Comparison of ENCODE assay signal across 8 mouse cellular contexts in genomic region chr11:69110319-69111046, GRCm38 (mm10). TPM values are rescaled to one million over a fixed set of nuclear protein-coding genes. Genes with fewer than 3 reads are reported as not detected.
A peak's percentile ranks its signal among the peaks of the same experiment; 100 is the strongest.
DNase-seq lines count a peak whose midpoint lies in the region; ATAC-seq and TF ChIP-seq lines count a peak whose summit lies in the region.

No protein-coding gene starts in this region.

- no peak for TF ChIP-seq CTCF in embryonic fibroblast, embryonic 13.5 days (IDR thresholded peaks at IDR 0.05; ENCODE audit: borderline replicate concordance, insufficient read depth, low read length)

- 0 out of 2 replicates have a peak, but pooled peaks cover 4% of the 10 kb centered on the region for H3K4me1 ChIP-seq in embryonic fibroblast, embryonic 13.5 days (ENCODE audit: control insufficient read depth, insufficient read depth, low read length)
- peaks cover 11% of the 10 kb centered on the region for H3K4me1 ChIP-seq in heart, embryonic 11.5 days (ENCODE audit: control insufficient read depth, insufficient read depth, low read length)
- peaks cover 18% of the 10 kb centered on the region for H3K4me1 ChIP-seq in kidney, embryonic 15.5 days
- H3K4me1 ChIP-seq in liver, embryonic 13.5 days (replicated peaks), result peaks cover 27% of the 10 kb centered on the region
- no peaks in the 10 kb centered on the region for H3K4me1 ChIP-seq in stomach, embryonic 14.5 days (ENCODE audit: control insufficient read depth, insufficient read depth, low read length)

- H3K9ac ChIP-seq in heart, embryonic 11.5 days (ENCODE audit: low read depth, low read length), result peak overlapping the region; percentile 75
- peak overlapping the region; percentile 59 for H3K9ac ChIP-seq in kidney, embryonic 15.5 days
- H3K9ac ChIP-seq in liver, embryonic 13.5 days, result peak overlapping the region; percentile 56
- peak overlapping the region; percentile 25; the same call in 1 of the 2 replicates for H3K9ac ChIP-seq in stomach, embryonic 14.5 days (replicated peaks; ENCODE audit: low read depth, low read length)

- 0 out of 2 replicates have a peak, but pooled peaks cover 2% of the 10 kb centered on the region for H3K27me3 ChIP-seq in heart, embryonic 11.5 days (ENCODE audit: control insufficient read depth, insufficient read depth, low read length)
- H3K27me3 ChIP-seq in kidney, embryonic 15.5 days, result peaks cover 15% of the 10 kb centered on the region
- H3K27me3 ChIP-seq in liver, embryonic 13.5 days, result 0 out of 2 replicates have a peak, but pooled peaks cover 3% of the 10 kb centered on the region
- no peaks in the 10 kb centered on the region for H3K27me3 ChIP-seq in stomach, embryonic 14.5 days (ENCODE audit: control insufficient read depth, insufficient read depth, low read length)

- H3K4me2 ChIP-seq in heart, embryonic 11.5 days, result peak overlapping the region; percentile 72
- H3K4me2 ChIP-seq in kidney, embryonic 15.5 days, result peak overlapping the region; percentile 63
- peak overlapping the region; percentile 65 for H3K4me2 ChIP-seq in liver, embryonic 13.5 days
- H3K4me2 ChIP-seq in stomach, embryonic 14.5 days (replicated peaks; ENCODE audit: low read depth, low read length), result peak overlapping the region; percentile 60

- DNase-seq in A20 (ENCODE audit: low read depth, low spot score), result peak; percentile 90
- peak; percentile 88 to 92 for DNase-seq in adrenal gland, postnatal 4 days (ENCODE audit: low spot score in 2 of 2)
- DNase-seq in liver, embryonic 13.5 days, result peak; percentile 85
- DNase-seq in natural killer cell, adult 2 months (ENCODE audit: low spot score in 2 of 2), result peak; percentile 92

- H3K27ac ChIP-seq in embryonic fibroblast, embryonic 13.5 days (ENCODE audit: insufficient read depth, low read length), result no peak overlapping the region; the same call in 1 of the 2 replicates
- peak overlapping the region; percentile 74 for H3K27ac ChIP-seq in heart, embryonic 11.5 days (ENCODE audit: low read depth, low read length)
- H3K27ac ChIP-seq in kidney, embryonic 15.5 days, result peak overlapping the region; percentile 74
- peak overlapping the region; percentile 66 for H3K27ac ChIP-seq in liver, embryonic 13.5 days
- H3K27ac ChIP-seq in stomach, embryonic 14.5 days (ENCODE audit: low read length), result peak overlapping the region; percentile 55

- H3K4me3 ChIP-seq in embryonic fibroblast, embryonic 13.5 days (ENCODE audit: insufficient read depth, low read length), result peak overlapping the region; percentile 59
- H3K4me3 ChIP-seq in heart, embryonic 11.5 days (ENCODE audit: low read depth, low read length), result peak overlapping the region; percentile 54
- H3K4me3 ChIP-seq in kidney, embryonic 15.5 days (replicated peaks), result peak overlapping the region; percentile 58
- peak overlapping the region; percentile 55 for H3K4me3 ChIP-seq in liver, embryonic 13.5 days (replicated peaks)
- H3K4me3 ChIP-seq in stomach, embryonic 14.5 days (ENCODE audit: low read depth, low read length), result peak overlapping the region; percentile 48

- TF ChIP-seq POLR2A in embryonic fibroblast, embryonic 13.5 days (IDR thresholded peaks at IDR 0.05; ENCODE audit: low read depth, low read length), result peak; percentile 59

- peaks cover 18% of the 10 kb centered on the region for H3K36me3 ChIP-seq in heart, embryonic 11.5 days (ENCODE audit: control insufficient read depth, insufficient read depth, low read length)
- H3K36me3 ChIP-seq in kidney, embryonic 15.5 days, result peaks cover 42% of the 10 kb centered on the region
- H3K36me3 ChIP-seq in liver, embryonic 13.5 days, result peaks cover 39% of the 10 kb centered on the region
- peaks cover 31% of the 10 kb centered on the region for H3K36me3 ChIP-seq in stomach, embryonic 14.5 days (ENCODE audit: control insufficient read depth, insufficient read depth, low read length)

- no peaks in the 10 kb centered on the region for H3K9me3 ChIP-seq in heart, embryonic 11.5 days (replicated peaks; ENCODE audit: control insufficient read depth, low read length)
- H3K9me3 ChIP-seq in kidney, embryonic 15.5 days (replicated peaks), result no peaks in the 10 kb centered on the region
- H3K9me3 ChIP-seq in liver, embryonic 13.5 days (replicated peaks), result no peaks in the 10 kb centered on the region
- H3K9me3 ChIP-seq in stomach, embryonic 14.5 days (ENCODE audit: control insufficient read depth, low read depth, low read length), result no peaks in the 10 kb centered on the region

- WGBS in heart, embryonic 11.5 days (ENCODE audit: insufficient replicate concordance), result under 1% methylated on average over 30 of the region's 30 CpGs
- WGBS in kidney, embryonic 15.5 days, result under 1% methylated on average over 30 of the region's 30 CpGs
- WGBS in liver, embryonic 13.5 days (ENCODE audit: insufficient replicate concordance), result under 1% methylated on average over 30 of the region's 30 CpGs
- WGBS in stomach, embryonic 14.5 days, result under 1% methylated on average over 30 of the region's 30 CpGs

- ATAC-seq in heart, embryonic 11.5 days (replicated peaks; ENCODE audit: insufficient number of reproducible peaks, low FRiP score, low TSS enrichment), result peak; percentile 71
- ATAC-seq in kidney, embryonic 15.5 days (replicated peaks; ENCODE audit: low FRiP score), result peak; percentile 64; the same call in 1 of the 2 replicates
- peak; percentile 80 for ATAC-seq in liver, embryonic 13.5 days (ENCODE audit: low read depth)
- ATAC-seq in stomach, embryonic 14.5 days (ENCODE audit: insufficient number of reproducible peaks, insufficient read depth, low FRiP score, low read depth), result 0 out of 2 replicates have a peak, but pooled peaks have one; percentile 46

RNA-seq across cellular contexts. Expression of gene Hes7, which starts 9.7 kb away (rescaled TPM):
- under 1 TPM; 0.51 to 0.59 TPM for total RNA-seq in adrenal gland, postnatal 4 days (2021)
- polyA plus RNA-seq in embryonic fibroblast, embryonic 13.5 days (2011; ENCODE audit: insufficient read length, low read depth, missing spikeins), result not detected in 2 replicates
- 0.35 and 0.64 TPM in 2 replicates for polyA plus RNA-seq in heart, embryonic 11.5 days (2014; fragmentation: Nextera tagmentation; extraction: Ambion mirVana)
- 0.42 and 0.46 TPM in 2 replicates for polyA plus RNA-seq in kidney, embryonic 15.5 days (2015; fragmentation: Nextera tagmentation; extraction: Ambion mirVana)
- polyA plus RNA-seq in liver, embryonic 13.5 days (2015; fragmentation: Nextera tagmentation; extraction: Ambion mirVana), result 0.17 and 0.18 TPM in 2 replicates
- 0.39 and 0.54 TPM in 2 replicates for polyA plus RNA-seq in stomach, embryonic 14.5 days (2014; fragmentation: Nextera tagmentation; extraction: Ambion mirVana)

RNA-seq across cellular contexts. Expression of gene 9130213A22Rik, which starts 11.9 kb away (rescaled TPM):
- total RNA-seq in adrenal gland, postnatal 4 days (2021), result 1 to 10 TPM; 1.3 to 1.4 TPM
- polyA plus RNA-seq in embryonic fibroblast, embryonic 13.5 days (2011; ENCODE audit: insufficient read length, low read depth, missing spikeins), result 0.88 and 1.1 TPM in 2 replicates
- 0.32 and 0.49 TPM in 2 replicates for polyA plus RNA-seq in heart, embryonic 11.5 days (2014; fragmentation: Nextera tagmentation; extraction: Ambion mirVana)
- 0.27 and 0.51 TPM in 2 replicates for polyA plus RNA-seq in kidney, embryonic 15.5 days (2015; fragmentation: Nextera tagmentation; extraction: Ambion mirVana)
- 0.09 TPM in 1 of 2 replicates, not detected in the other for polyA plus RNA-seq in liver, embryonic 13.5 days (2015; fragmentation: Nextera tagmentation; extraction: Ambion mirVana)
- 0.29 and 0.36 TPM in 2 replicates for polyA plus RNA-seq in stomach, embryonic 14.5 days (2014; fragmentation: Nextera tagmentation; extraction: Ambion mirVana)

RNA-seq across cellular contexts. Expression of gene Aloxe3, which starts 15.2 kb away (rescaled TPM):
- total RNA-seq in adrenal gland, postnatal 4 days (2021), result under 1 TPM; 0.67 to 0.73 TPM
- polyA plus RNA-seq in embryonic fibroblast, embryonic 13.5 days (2011; ENCODE audit: insufficient read length, low read depth, missing spikeins), result 0.27 TPM in 1 of 2 replicates, not detected in the other
- 0.37 and 0.39 TPM in 2 replicates for polyA plus RNA-seq in heart, embryonic 11.5 days (2014; fragmentation: Nextera tagmentation; extraction: Ambion mirVana)
- 0.60 and 1.3 TPM in 2 replicates for polyA plus RNA-seq in kidney, embryonic 15.5 days (2015; fragmentation: Nextera tagmentation; extraction: Ambion mirVana)
- polyA plus RNA-seq in liver, embryonic 13.5 days (2015; fragmentation: Nextera tagmentation; extraction: Ambion mirVana), result 0.06 TPM in 1 of 2 replicates, not detected in the other
- 0.29 and 0.49 TPM in 2 replicates for polyA plus RNA-seq in stomach, embryonic 14.5 days (2014; fragmentation: Nextera tagmentation; extraction: Ambion mirVana)

RNA-seq across cellular contexts. Expression of gene Per1, which starts 15.5 kb away (rescaled TPM):
- total RNA-seq in adrenal gland, postnatal 4 days (2021), result 100 to 1,000 TPM in 1 of 2 experiments, 10 to 100 TPM in 1; 99.4 to 130 TPM
- polyA plus RNA-seq in embryonic fibroblast, embryonic 13.5 days (2011; ENCODE audit: insufficient read length, low read depth, missing spikeins), result 23.1 and 30.9 TPM in 2 replicates
- polyA plus RNA-seq in heart, embryonic 11.5 days (2014; fragmentation: Nextera tagmentation; extraction: Ambion mirVana), result 6.2 and 6.3 TPM in 2 replicates
- 12.1 and 13.7 TPM in 2 replicates for polyA plus RNA-seq in kidney, embryonic 15.5 days (2015; fragmentation: Nextera tagmentation; extraction: Ambion mirVana)
- polyA plus RNA-seq in liver, embryonic 13.5 days (2015; fragmentation: Nextera tagmentation; extraction: Ambion mirVana), result 1.9 TPM in 2 replicates
- polyA plus RNA-seq in stomach, embryonic 14.5 days (2014; fragmentation: Nextera tagmentation; extraction: Ambion mirVana), result 10.5 and 15.1 TPM in 2 replicates

RNA-seq across cellular contexts. Expression of gene Vamp2, which starts 22.2 kb away (rescaled TPM):
- 100 to 1,000 TPM; 208 to 226 TPM for total RNA-seq in adrenal gland, postnatal 4 days (2021)
- 51.1 and 58.3 TPM in 2 replicates for polyA plus RNA-seq in embryonic fibroblast, embryonic 13.5 days (2011; ENCODE audit: insufficient read length, low read depth, missing spikeins)
- 89.7 and 94.7 TPM in 2 replicates for polyA plus RNA-seq in heart, embryonic 11.5 days (2014; fragmentation: Nextera tagmentation; extraction: Ambion mirVana)
- 83.5 and 101 TPM in 2 replicates for polyA plus RNA-seq in kidney, embryonic 15.5 days (2015; fragmentation: Nextera tagmentation; extraction: Ambion mirVana)
- 12.5 and 15.9 TPM in 2 replicates for polyA plus RNA-seq in liver, embryonic 13.5 days (2015; fragmentation: Nextera tagmentation; extraction: Ambion mirVana)
- 104 and 107 TPM in 2 replicates for polyA plus RNA-seq in stomach, embryonic 14.5 days (2014; fragmentation: Nextera tagmentation; extraction: Ambion mirVana)

Comparison
In these comparisons a context has a peak if more than half of its experiments do, and no peak if none do; other contexts are left out.
1. H3K9ac ChIP-seq: peak in every context shown above with its lines; median percentile 75 in heart, embryonic 11.5 days; 59 in kidney, embryonic 15.5 days; 56 in liver, embryonic 13.5 days; 25 in stomach, embryonic 14.5 days.